Mouse (Mus musculus): ENCODE data around the gene Lix1l. TPM values are rescaled to one million over a fixed set of nuclear protein-coding genes. Genes with fewer than 3 reads are reported as not detected.

The Lix1l gene
- polyA plus RNA-seq, 1 experiment from 2014 or later = 6.6 TPM

DNA sequence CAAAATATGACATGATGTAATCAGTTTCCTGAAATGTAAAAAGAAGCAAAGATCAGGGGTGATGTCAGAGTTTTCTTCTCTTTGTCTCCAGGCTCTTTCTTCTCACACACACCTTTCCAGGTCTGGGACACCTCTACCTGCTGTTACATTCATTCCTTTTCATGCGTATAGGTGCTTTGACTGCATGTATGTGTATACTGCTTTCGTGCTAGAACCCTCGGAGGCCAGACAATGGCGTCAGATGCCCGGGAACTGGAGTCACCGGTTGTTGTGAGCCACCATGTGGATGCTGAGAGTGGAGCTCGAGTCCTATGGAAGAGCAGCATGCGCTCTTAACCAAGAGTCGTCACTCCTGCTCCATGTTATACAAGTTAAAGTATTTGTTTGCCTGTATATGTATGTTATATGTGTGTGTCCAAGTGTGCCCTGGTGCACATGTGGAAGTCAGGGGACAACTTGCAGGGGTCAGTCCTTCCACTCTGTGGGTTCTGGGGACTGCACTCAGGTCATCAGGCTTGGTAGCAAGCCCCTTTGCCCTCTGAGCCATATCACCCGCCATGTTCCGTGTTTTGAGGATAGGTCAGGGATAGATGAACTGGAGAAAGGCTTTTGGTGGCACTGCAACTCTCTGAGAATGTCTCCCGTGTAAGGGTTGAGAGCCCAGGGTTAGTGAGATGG lies 22.2 kb upstream of the Lix1l start:
- Histone ChIP-seq H3K4me2 (replicated peaks) (no peak overlapping the region), H3K4me1 (peaks cover 23% of the 10 kb centered on the region), H3K27me3 (0 out of 2 replicates have a peak, but pooled peaks cover 13% of the 10 kb centered on the region), H3K9me3 (replicated peaks) (no peaks in the 10 kb centered on the region), H3K27ac (no peak overlapping the region), H3K36me3 (no peaks in the 10 kb centered on the region; the same call in 1 of the 2 replicates), H3K9ac (no peak overlapping the region), H3K4me3 (no peak overlapping the region)
- 80% methylated on average over 12 of the region's 12 CpGs for WGBS
- ATAC-seq (ENCODE audit: low FRiP score) = no peak

DNA sequence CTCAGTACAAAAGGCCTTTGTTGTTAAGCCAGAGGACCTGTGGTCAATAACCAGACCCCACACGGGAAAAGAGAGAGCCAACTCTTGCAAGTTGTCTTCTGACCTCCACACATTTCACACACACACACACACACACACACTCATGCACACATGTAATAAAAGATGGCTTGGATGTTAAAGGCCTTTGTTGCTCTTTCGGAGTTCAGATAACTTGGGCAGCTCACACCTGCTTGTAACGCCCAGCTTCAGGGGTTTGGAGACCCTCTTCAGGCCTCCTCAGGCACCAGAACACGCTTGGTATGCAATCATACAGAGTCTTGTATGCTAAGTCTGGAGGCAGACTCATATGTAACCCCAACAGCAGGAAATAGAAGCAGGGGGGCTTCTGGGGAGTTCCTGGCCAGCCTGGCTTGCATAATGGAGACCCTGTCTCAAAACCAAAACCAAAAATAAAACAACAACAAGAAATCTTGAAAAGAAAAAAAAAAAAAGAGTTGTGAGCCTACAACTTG lies 21.7 kb upstream of the Lix1l start:
- no peaks in the 10 kb centered on the region; the same call in 1 of the 2 replicates for H3K36me3 ChIP-seq
- H3K4me2 ChIP-seq (replicated peaks) = no peak overlapping the region
- no peak overlapping the region for H3K4me3 ChIP-seq
- H3K27ac ChIP-seq = no peak overlapping the region
- ATAC-seq (ENCODE audit: low FRiP score) = no peak
- no peaks in the 10 kb centered on the region for H3K9me3 ChIP-seq (replicated peaks)
- H3K9ac ChIP-seq = no peak overlapping the region
- peaks cover 23% of the 10 kb centered on the region for H3K4me1 ChIP-seq
- WGBS = 76% methylated on average over 4 of the region's 4 CpGs
- 0 out of 2 replicates have a peak, but pooled peaks cover 13% of the 10 kb centered on the region for H3K27me3 ChIP-seq

DNA sequence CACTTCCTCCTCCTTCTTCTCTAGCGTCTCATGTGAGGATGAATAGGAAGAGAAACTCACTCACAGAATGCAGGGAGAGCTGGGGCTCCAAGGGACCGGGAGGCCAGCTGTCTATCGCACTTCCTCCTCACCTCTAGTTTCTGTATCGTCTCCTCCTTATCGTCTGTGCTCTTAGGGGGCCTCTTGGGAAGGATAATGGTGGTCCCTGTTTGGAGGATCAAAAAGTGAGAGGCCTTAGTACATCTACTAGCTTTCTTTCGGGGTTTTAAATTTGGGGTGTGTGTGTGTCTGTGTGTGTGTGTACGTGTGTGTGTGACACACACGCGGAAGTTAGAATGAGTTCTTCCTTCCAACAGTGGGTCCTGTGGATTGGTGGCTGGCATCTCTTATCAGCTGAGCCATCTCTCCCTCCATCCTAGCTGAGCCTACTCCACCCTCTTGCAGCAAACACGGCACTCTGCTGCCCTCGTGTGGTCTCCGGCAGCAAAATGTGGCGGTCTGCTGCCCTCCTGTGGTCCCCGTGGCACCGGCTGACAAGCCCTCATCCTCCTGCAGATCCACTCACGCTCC lies 21.0 kb upstream of the Lix1l start:
- H3K27ac ChIP-seq = 0 out of 2 replicates have a peak overlapping the region, but pooled peaks have one; percentile 5
- 10% methylated on average over 16 of the region's 16 CpGs for WGBS

DNA sequence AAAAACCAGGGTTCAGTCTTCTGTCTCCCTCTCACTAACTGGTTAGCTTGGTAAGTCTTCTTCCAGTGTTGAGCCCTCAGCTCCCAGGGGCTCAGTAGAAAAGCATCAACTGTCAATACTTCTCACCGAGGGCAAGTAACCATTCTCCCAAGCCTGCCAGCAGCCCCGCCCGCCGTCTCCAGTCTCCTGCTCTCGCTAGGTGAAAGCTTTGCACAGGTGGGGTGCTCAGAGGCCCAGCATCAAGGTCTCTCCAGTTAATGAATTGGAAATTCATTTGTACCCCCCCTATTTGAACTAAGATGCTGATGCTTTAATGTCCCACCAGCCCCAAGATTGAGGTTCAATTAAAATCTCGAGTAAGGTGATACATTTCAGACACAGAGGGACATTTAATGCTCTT lies 19.8 kb upstream of the Lix1l start:
- Histone ChIP-seq H3K4me1 (peaks cover 22% of the 10 kb centered on the region), H3K9me3 (replicated peaks) (no peaks in the 10 kb centered on the region), H3K4me2 (replicated peaks) (no peak overlapping the region), H3K36me3 (no peaks in the 10 kb centered on the region; the same call in 1 of the 2 replicates), H3K9ac (no peak overlapping the region), H3K27ac (no peak overlapping the region), H3K27me3 (0 out of 2 replicates have a peak, but pooled peaks cover 13% of the 10 kb centered on the region), H3K4me3 (no peak overlapping the region)
- 43% methylated on average over 6 of the region's 6 CpGs for WGBS
- no peak for ATAC-seq (ENCODE audit: low FRiP score)

More for the DNA sequence above, 21.0 kb upstream of the Lix1l start:
- no peaks in the 10 kb centered on the region; the same call in 1 of the 2 replicates for H3K36me3 ChIP-seq
- no peaks in the 10 kb centered on the region for H3K9me3 ChIP-seq (replicated peaks)
- peak overlapping the region; percentile 49 for H3K4me2 ChIP-seq (replicated peaks)
- 0 out of 2 replicates have a peak, but pooled peaks cover 13% of the 10 kb centered on the region for H3K27me3 ChIP-seq
- peak; percentile 61 for ATAC-seq (ENCODE audit: low FRiP score)
- peak overlapping the region; percentile 15 for H3K4me3 ChIP-seq
- peaks cover 23% of the 10 kb centered on the region for H3K4me1 ChIP-seq
- peak overlapping the region; percentile 45; the same call in 1 of the 2 replicates for H3K9ac ChIP-seq

DNA sequence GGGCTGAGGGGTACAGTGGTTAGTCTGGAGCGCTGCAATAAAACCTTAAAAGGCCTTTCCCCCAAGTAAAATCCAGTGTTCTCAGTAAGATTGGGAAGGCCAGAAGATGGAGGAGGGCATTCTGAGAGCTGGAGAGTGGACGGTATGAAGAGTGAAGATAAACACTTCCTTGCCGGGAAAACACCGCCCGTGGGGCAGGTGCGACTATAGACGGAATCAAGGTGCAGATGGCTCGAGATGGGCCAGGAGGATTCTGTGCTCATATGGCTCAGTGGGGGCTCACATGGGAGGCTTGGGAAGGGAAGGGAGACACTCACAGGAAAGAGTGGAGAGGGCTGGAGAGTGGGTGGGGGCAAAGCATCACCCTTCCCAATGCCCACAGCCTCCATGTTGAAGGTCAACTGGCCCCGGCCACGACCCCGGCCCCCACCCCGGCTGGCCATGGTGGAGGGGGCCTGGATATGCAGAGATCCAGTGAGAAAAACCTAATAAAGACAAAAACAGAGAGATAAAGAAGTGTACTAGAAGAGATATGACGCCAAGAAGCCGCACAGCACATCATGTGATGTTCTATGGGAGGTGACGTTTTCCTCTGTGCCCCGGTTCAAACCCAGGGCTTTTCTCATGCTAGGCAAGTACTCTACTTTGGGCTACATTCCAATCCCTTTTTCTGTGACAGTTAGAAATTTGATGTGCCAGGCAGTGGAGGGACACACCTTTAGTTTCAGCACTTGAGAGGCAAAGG lies 19.0 kb upstream of the Lix1l start:
- no peak for ATAC-seq (ENCODE audit: low FRiP score)
- H3K4me2 ChIP-seq (replicated peaks) = no peak overlapping the region
- H3K4me1 ChIP-seq = peaks cover 14% of the 10 kb centered on the region
- H3K9ac ChIP-seq = no peak overlapping the region
- WGBS = 84% methylated on average over 16 of the region's 16 CpGs
- H3K4me3 ChIP-seq = no peak overlapping the region
- H3K27ac ChIP-seq = no peak overlapping the region
- no peaks in the 10 kb centered on the region; the same call in 1 of the 2 replicates for H3K36me3 ChIP-seq
- H3K9me3 ChIP-seq (replicated peaks) = no peaks in the 10 kb centered on the region
- 0 out of 2 replicates have a peak, but pooled peaks cover 13% of the 10 kb centered on the region for H3K27me3 ChIP-seq

DNA sequence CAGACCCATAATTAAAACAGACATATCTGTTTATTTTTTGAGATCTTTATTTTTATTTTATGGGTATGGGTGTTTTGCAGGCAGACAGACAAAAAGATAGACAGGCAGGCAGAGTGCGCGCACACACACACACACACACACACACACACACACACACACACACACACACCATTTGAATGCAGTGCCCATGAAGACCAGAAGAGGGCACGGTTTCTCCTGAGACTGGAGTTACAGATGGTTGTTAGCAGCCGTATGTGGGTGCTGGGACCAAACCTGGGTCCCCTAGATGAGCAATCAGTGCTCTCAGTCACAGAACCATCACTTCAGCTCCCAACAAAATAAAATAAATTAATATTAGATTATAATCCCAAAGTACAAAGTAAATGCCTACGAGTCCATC lies 17.6 kb upstream of the Lix1l start:
- no peak for ATAC-seq (ENCODE audit: low FRiP score)
- Histone ChIP-seq H3K9ac (no peak overlapping the region), H3K4me1 (peaks cover 9% of the 10 kb centered on the region), H3K4me3 (no peak overlapping the region), H3K27ac (no peak overlapping the region), H3K4me2 (replicated peaks) (no peak overlapping the region), H3K36me3 (no peaks in the 10 kb centered on the region; the same call in 1 of the 2 replicates), H3K27me3 (0 out of 2 replicates have a peak, but pooled peaks cover 13% of the 10 kb centered on the region), H3K9me3 (replicated peaks) (0 out of 2 replicates have a peak, but pooled peaks cover 3% of the 10 kb centered on the region)
- 90% methylated on average over 5 of the region's 5 CpGs for WGBS

DNA sequence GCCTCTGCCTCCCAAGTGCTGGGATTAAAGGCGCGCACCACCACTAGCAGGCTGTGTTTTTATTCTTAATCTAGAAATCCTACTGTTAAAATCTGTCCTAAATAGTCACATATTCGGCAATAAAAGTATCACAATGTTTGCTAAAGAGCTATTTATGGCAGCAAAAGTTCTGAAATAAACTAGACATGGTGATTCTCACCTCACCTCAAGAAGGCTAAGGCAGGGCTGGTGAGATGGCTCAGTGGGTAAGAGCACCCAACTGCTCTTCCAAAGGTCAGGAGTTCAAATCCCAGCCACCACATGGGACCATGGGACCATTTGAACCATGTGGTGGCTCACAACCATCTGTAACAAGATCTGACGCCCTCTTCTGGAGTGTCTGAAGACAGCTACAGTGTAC lies 10.3 kb upstream of the Lix1l start:
- ATAC-seq (ENCODE audit: low FRiP score) = no peak
- Histone ChIP-seq H3K9me3 (replicated peaks) (0 out of 2 replicates have a peak, but pooled peaks cover 3% of the 10 kb centered on the region), H3K9ac (no peak overlapping the region), H3K27ac (no peak overlapping the region), H3K27me3 (peaks cover 10% of the 10 kb centered on the region), H3K4me3 (no peak overlapping the region), H3K36me3 (no peaks in the 10 kb centered on the region), H3K4me2 (replicated peaks) (no peak overlapping the region), H3K4me1 (peaks cover 13% of the 10 kb centered on the region)
- WGBS = 83% methylated on average over 4 of the region's 4 CpGs

DNA sequence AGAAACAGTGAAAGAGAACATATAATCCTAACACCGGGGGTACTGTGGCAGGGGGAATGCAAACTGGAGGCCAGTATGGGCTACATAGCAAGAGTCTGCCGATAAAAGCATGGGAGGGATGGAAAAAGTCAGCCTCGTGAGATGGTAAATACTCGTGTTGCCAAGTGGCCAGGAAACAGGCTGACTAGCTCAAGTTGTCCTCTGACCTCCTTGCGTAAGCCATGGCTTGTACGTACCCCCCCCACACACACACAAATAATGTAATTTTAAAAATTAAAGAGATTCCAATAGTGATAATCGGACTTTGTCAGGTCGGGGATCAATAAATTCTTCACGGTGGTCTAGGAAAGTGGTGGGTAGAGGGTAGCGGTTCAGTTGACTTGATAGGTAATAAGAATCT lies 7.6 kb upstream of the Lix1l start:
- Histone ChIP-seq H3K27me3 (peaks cover 24% of the 10 kb centered on the region), H3K36me3 (no peaks in the 10 kb centered on the region), H3K27ac (peak overlapping the region; percentile 81), H3K9ac (peak overlapping the region; percentile 61), H3K4me3 (peak overlapping the region; percentile 57), H3K4me1 (peaks cover 38% of the 10 kb centered on the region), H3K4me2 (replicated peaks) (peak overlapping the region; percentile 86), H3K9me3 (replicated peaks) (no peaks in the 10 kb centered on the region)
- ATAC-seq (ENCODE audit: low FRiP score) = peak; percentile 2; the same call in 1 of the 2 replicates
- 1% methylated on average over 10 of the region's 10 CpGs for WGBS

DNA sequence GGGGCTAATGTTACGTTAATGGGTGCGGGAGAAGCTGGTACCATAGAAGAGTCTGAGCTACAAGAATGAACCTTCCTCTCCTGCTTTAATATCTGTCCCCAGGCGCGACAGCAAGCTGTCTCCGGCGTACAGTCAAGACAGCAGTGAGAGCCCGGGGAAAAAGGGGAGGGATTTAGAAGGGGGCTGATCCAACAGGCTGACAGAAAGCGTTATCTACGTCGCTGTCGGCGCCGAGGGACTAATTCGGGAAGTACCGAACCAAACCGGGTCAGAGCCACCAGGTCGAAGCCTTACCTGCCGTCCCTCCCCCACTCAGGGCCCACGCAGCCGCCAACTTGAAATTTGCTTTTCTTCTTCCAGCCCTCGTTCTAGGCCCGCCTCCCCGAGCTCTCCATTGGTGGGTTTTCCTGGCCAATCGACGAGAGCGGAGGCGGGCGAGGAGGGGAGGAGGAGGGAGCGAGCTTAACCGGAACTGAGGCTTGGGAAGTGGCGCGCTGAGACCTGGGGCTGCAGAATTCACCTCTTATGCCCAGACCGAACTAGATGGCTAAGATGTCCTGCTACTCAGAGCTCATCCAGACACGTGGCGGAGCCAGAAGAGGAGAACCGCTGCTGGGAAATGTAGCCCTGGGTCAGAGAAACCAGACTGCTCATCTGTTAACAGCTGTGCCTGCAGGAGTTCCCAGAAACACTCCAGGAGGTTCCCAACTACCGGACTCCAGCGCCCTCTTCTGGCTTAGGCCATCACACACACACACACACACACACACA lies 7.0 kb upstream of the Lix1l start, which contains the start of gene Polr3gl:
Gene Polr3gl, minus strand, starts transcription at position 392 of the 771 bp plus-strand sequence.
- Histone ChIP-seq H3K9me3 (replicated peaks) (no peaks in the 10 kb centered on the region), H3K4me3 (peak within 1 kb of the TSS; percentile 57), H3K27me3 (peaks cover 27% of the 10 kb centered on the region), H3K27ac (peak within 1 kb of the TSS; percentile 81), H3K4me1 (peaks cover 43% of the 10 kb centered on the region), H3K36me3 (no peaks in the 10 kb centered on the region), H3K9ac (peak within 1 kb of the TSS; percentile 61), H3K4me2 (replicated peaks) (peak within 1 kb of the TSS; percentile 86)
- peak; percentile 80 for ATAC-seq (ENCODE audit: low FRiP score)
- under 1% methylated on average over 38 of the region's 38 CpGs for WGBS

DNA sequence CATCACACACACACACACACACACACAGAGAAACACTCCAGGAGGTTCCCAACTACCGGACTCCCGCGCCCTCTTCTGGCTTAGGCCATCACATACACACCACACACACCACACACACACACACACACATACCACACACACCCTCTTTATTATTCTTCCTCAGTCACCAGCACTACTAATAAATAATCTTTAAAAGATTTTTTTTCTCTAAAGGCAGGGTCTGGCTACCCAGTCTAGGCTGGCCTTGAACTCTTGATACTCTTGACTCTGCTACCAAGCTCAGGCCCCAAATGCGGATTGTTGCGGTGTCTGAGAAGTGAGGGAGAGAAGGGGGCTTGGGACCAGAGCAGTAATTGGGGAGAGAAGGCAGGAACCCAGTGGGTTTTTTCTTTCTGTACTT lies 6.1 kb upstream of the Lix1l start:
- no peak overlapping the region for H3K27ac ChIP-seq
- H3K9ac ChIP-seq = no peak overlapping the region
- peaks cover 32% of the 10 kb centered on the region for H3K27me3 ChIP-seq
- H3K4me2 ChIP-seq (replicated peaks) = no peak overlapping the region
- H3K36me3 ChIP-seq = no peaks in the 10 kb centered on the region
- H3K4me3 ChIP-seq = no peak overlapping the region
- no peaks in the 10 kb centered on the region for H3K9me3 ChIP-seq (replicated peaks)
- ATAC-seq (ENCODE audit: low FRiP score) = no peak
- 81% methylated on average over 5 of the region's 5 CpGs for WGBS
- H3K4me1 ChIP-seq = peaks cover 47% of the 10 kb centered on the region

DNA sequence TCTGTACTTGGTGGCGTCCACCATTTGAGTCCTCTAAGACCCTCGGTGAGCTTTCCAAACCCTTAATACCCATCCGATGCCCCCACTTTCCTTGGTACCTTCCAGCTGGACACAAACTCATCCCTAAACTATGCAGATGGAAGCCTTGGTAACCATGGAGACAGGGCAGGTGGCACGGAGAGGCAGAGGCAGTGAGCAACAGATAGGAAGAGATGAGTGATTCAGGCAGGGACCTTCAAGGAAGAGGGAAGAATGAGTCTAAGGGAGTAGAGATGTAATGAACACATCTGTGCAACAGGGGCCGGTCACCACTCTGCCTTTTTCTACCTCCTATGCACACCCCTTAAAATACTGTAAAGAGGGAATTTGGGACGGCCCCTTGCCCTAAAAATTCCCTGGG lies 5.3 kb upstream of the Lix1l start:
- ATAC-seq (ENCODE audit: low FRiP score) = no peak
- Histone ChIP-seq H3K9ac (no peak overlapping the region), H3K27ac (no peak overlapping the region), H3K4me2 (replicated peaks) (peak overlapping the region; percentile 94), H3K9me3 (replicated peaks) (no peaks in the 10 kb centered on the region), H3K4me1 (peaks cover 52% of the 10 kb centered on the region), H3K4me3 (no peak overlapping the region; the same call in 1 of the 2 replicates), H3K36me3 (no peaks in the 10 kb centered on the region), H3K27me3 (peaks cover 32% of the 10 kb centered on the region)
- 22% methylated on average over 6 of the region's 6 CpGs for WGBS
